Mouse (Mus musculus) hindlimb bud, embryonic 11.5 days (tissue): ENCODE data around the gene Tefm.

Experiments
- DNase-seq: peaks from one replicate; pipeline ENCODE4 v3.0.0-alpha.2; 2012; ENCODE audit warnings: low read depth, low spot score; ENCODE audit errors: extremely low spot score

Tefm gene

GRCm38 (mm10) chr11:80101298-80101697 is 40.7 kb downstream of the Tefm start:
- DNase-seq: no peak

- no peak for DNase-seq
Measured at GRCm38 (mm10) chr11:80098444-80099056, 43.4 kb downstream of the Tefm start.

GRCm38 (mm10) chr11:80090555-80091164 is 51.3 kb downstream of the Tefm start:
- DNase-seq: no peak

GRCm38 (mm10) chr11:80089817-80090214 is 52.2 kb downstream of the Tefm start:
- DNase-seq: no peak

GRCm38 (mm10) chr11:80088917-80089816 is 52.8 kb downstream of the Tefm start, which contains the start of gene Atad5:
TSS of gene Atad5 (plus strand) at chr11:80089400.
- peak; percentile 73 for DNase-seq

GRCm38 (mm10) chr11:80086844-80087243 is 55.1 kb downstream of the Tefm start:
- peak; percentile 77 for DNase-seq
